Mouse (Mus musculus): Measurements from ENCODE around the gene Kcne1. TPM values are rescaled to one million over a fixed set of nuclear protein-coding genes. Genes with fewer than 3 reads are reported as not detected.
A peak's percentile ranks its signal among the peaks of the same experiment; 100 is the strongest.

Kcne1 gene
- polyA plus RNA-seq, 1 experiment, result 0.04 TPM

DNA sequence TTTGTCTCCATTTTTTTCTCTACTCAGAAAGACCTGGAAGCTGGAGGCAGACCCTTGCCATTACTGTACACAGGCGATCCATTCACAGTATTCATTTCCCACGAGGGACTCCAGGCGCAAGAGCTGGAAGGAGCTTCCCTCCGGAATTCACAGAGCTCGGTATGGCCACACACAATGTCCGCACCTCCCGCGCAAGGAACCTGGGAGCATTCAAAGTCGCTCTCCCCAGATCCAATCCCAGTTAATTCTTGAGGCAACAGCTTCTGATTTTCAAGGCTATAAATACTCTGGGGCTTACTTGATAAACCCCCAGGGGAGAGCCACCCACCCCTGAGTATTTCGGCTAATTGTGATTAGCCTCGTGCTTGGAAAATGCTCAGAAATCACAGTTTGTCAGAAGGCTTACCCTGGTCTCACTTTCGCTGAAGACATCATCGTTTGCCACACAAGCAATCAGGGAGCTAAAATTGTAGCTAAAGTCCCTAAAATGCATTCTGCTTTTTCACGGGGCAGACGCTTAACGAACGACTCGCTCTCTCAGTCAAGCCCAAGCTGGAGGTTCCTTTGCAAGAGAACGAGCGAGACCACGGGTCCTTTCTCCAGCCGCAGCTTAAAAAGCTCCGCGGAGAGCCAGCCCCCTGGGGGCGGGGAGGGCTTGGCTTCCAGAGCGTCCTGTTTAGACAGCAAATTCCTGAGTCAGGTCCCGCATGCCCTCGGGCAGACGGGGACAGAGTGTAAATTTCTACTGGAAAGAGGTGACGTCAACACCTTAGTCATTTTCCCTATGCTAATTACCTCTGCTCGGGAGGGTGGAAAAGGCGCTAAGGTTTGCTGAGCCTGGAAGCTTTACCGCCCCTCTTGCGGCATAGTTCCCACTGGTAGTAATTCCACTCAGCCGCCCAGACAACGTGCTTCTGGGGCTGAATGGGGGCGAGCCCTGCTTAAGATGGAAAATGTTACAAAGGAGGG, 40.5 kb upstream of the Kcne1 start:
- peak overlapping the region; percentile 25 for H3K4me3 ChIP-seq (ENCODE audit: insufficient read depth, poor library complexity, severe bottlenecking)
- no peak for TF ChIP-seq CTCF (IDR thresholded peaks at IDR 0.05; ENCODE audit: control insufficient read depth, insufficient read depth, insufficient read length)
- TF ChIP-seq MAX (IDR thresholded peaks at IDR 0.05), result peak; percentile 73
- H3K36me3 ChIP-seq (ENCODE audit: control insufficient read depth, insufficient read depth), result peaks cover 9% of the 10 kb centered on the region
- H3K79me3 ChIP-seq (ENCODE audit: low read depth), result no peaks in the 10 kb centered on the region
- no peaks in the 10 kb centered on the region for H3K27me3 ChIP-seq (ENCODE audit: control insufficient read depth, insufficient read depth, insufficient read length)
- peak overlapping the region; percentile 48 for H3ac ChIP-seq (ENCODE audit: control insufficient read depth, insufficient read length, low read depth)
- H3K79me2 ChIP-seq (ENCODE audit: control insufficient read depth, insufficient read depth), result no peaks in the 10 kb centered on the region

DNA sequence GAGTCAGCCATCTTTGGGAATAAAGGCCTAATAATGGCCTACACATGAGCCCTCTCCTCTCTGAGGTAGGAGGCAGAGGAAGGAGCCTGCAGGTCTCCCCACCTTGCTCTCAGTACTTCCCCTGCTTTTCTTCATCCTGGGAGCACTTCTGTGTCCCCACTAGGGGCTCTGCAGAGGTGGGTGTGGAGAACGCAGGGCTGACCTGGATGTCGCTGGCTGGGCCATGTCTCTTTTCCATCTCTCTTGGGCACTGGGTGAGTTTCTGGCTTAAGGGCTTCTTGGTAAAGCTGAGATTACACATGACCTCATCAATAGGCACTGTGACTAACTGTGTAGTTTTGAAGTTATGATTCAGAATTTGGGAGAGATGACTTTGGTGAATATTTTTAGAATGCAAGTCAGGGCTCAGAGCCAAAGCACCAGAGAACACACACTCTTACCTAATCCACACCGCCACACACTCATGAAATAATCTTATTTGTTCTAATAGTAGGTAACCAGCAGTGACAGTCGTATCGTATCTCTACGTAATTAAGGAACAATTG, 39.4 kb upstream of the Kcne1 start:
- Histone ChIP-seq H3K79me3 (ENCODE audit: low read depth) (no peaks in the 10 kb centered on the region), H3K27me3 (ENCODE audit: control insufficient read depth, insufficient read depth, insufficient read length) (no peaks in the 10 kb centered on the region), H3K36me3 (ENCODE audit: control insufficient read depth, insufficient read depth) (peaks cover 9% of the 10 kb centered on the region), H3ac (ENCODE audit: control insufficient read depth, insufficient read length, low read depth) (no peak overlapping the region), H3K4me3 (ENCODE audit: insufficient read depth, poor library complexity, severe bottlenecking) (no peak overlapping the region), H3K79me2 (ENCODE audit: control insufficient read depth, insufficient read depth) (no peaks in the 10 kb centered on the region)
- TF ChIP-seq CTCF (IDR thresholded peaks at IDR 0.05; ENCODE audit: control insufficient read depth, insufficient read depth, insufficient read length) (no peak), CEBPB (IDR thresholded peaks at IDR 0.05; ENCODE audit: low read depth) (peak; percentile 20)

DNA sequence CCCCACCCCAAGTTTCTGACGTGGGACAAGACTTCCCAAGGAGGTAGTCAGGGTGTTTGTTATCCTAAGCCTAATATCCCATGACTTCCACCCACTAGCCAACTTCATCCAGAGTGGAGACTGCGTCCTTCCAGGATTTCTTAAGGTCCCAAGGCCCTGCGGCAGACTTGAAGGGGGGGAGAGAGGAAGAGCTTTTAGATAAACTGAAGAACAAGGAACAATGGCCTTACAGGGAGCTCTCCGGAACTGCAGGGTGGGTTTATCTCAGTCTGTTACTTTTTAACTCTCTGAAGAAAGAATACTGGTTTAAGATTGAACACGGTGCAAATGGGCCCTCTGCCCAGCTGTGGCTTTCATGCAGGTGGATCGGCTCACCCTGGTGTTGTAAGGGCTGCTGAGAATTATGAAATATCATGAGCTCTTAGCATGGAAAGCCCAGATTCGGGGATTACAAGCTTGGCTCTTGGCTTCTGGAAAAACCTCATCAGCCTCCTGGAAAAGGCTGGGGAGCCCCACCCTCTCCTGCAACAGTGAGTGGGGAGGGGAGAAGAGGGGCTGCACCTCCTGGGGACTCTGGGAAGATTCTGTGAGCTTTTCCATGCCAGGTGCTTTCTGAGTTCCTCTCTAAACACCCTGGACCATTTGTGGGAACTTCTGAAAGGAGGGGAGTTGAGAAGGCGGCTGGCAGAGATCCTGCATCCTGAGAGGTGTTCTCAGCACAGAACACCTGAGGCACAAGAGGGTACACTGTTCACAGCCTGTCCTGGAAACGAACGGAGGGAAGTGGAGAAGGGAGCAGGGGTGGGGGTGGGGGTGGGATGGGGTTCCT, 38.7 kb upstream of the Kcne1 start:
- H3K79me2 ChIP-seq (ENCODE audit: control insufficient read depth, insufficient read depth), result no peaks in the 10 kb centered on the region
- H3ac ChIP-seq (ENCODE audit: control insufficient read depth, insufficient read length, low read depth), result no peak overlapping the region
- H3K4me3 ChIP-seq (ENCODE audit: insufficient read depth, poor library complexity, severe bottlenecking), result no peak overlapping the region
- no peaks in the 10 kb centered on the region for H3K79me3 ChIP-seq (ENCODE audit: low read depth)
- no peaks in the 10 kb centered on the region for H3K27me3 ChIP-seq (ENCODE audit: control insufficient read depth, insufficient read depth, insufficient read length)
- peaks cover 9% of the 10 kb centered on the region for H3K36me3 ChIP-seq (ENCODE audit: control insufficient read depth, insufficient read depth)
- TF ChIP-seq USF1 (IDR thresholded peaks at IDR 0.05; ENCODE audit: low read depth) (no peak), FOSL1 (IDR thresholded peaks at IDR 0.05; ENCODE audit: insufficient read depth, low read length, poor library complexity, severe bottlenecking) (no peak), MAX (IDR thresholded peaks at IDR 0.05) (no peak), CEBPB (IDR thresholded peaks at IDR 0.05; ENCODE audit: low read depth) (no peak)

DNA sequence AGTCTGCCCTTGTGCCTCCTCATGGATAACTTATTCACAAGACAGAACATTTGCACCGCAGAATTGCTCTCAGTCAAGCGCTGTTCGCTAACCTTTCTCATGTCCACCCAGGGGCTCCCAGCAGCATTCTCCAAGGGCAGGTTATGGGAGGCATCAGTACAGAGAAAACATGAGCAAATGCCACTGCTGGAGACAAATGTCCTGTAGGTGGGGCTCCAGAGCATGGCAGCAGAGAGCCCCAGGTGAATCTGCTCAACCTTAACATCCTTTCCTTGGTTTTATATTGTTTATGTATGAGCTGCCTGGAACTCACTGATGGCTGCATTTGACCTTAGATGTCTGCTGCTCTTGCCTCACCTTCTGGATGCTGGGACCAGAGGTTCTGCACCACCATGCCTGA, 34.5 kb upstream of the Kcne1 start:
- H3K79me2 ChIP-seq (ENCODE audit: control insufficient read depth, insufficient read depth), result no peaks in the 10 kb centered on the region
- H3ac ChIP-seq (ENCODE audit: control insufficient read depth, insufficient read length, low read depth), result no peak overlapping the region
- no peaks in the 10 kb centered on the region for H3K79me3 ChIP-seq (ENCODE audit: low read depth)
- H3K36me3 ChIP-seq (ENCODE audit: control insufficient read depth, insufficient read depth), result peaks cover 15% of the 10 kb centered on the region
- TF ChIP-seq MYOG (IDR thresholded peaks at IDR 0.05; ENCODE audit: control insufficient read depth, extremely low read depth, insufficient read length), result no peak
- no peak for TF ChIP-seq USF1 (IDR thresholded peaks at IDR 0.05; ENCODE audit: low read depth)
- no peak for TF ChIP-seq CEBPB (IDR thresholded peaks at IDR 0.05; ENCODE audit: low read depth)
- no peak for TF ChIP-seq CTCF (IDR thresholded peaks at IDR 0.05; ENCODE audit: control insufficient read depth, insufficient read depth, insufficient read length)
- no peak for TF ChIP-seq FOSL1 (IDR thresholded peaks at IDR 0.05; ENCODE audit: insufficient read depth, low read length, poor library complexity, severe bottlenecking)
- TF ChIP-seq MAX (IDR thresholded peaks at IDR 0.05), result no peak
- TF ChIP-seq MYOD1 (IDR thresholded peaks at IDR 0.05; ENCODE audit: control insufficient read depth, insufficient read length, low read depth), result no peak
- H3K27me3 ChIP-seq (ENCODE audit: control insufficient read depth, insufficient read depth, insufficient read length), result no peaks in the 10 kb centered on the region
- no peak overlapping the region for H3K4me3 ChIP-seq (ENCODE audit: insufficient read depth, poor library complexity, severe bottlenecking)

DNA sequence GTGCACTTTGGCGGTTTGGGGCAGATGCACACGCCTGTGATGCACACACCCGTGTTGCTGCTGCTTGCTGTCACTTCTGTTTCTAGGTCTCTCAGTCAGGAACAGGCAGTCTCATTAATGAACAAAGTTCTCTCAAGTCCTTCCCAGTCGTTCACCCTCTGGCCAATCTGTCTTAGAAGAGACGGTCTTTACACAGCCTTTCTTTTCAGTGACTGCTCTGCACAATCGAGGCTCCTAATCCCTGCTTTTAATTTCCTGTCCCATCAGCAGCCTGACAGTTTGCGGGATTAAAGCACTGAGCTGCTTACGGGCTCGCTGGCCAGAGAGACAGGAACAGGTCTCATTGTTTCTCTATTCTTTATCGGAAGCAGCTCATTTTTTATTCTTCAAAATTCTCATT, 28.4 kb upstream of the Kcne1 start:
- no peak overlapping the region for H3K4me3 ChIP-seq (ENCODE audit: insufficient read depth, poor library complexity, severe bottlenecking)
- peaks cover 5% of the 10 kb centered on the region for H3K27me3 ChIP-seq (ENCODE audit: control insufficient read depth, insufficient read depth, insufficient read length)
- no peak overlapping the region for H3ac ChIP-seq (ENCODE audit: control insufficient read depth, insufficient read length, low read depth)
- no peaks in the 10 kb centered on the region for H3K79me2 ChIP-seq (ENCODE audit: control insufficient read depth, insufficient read depth)
- TF ChIP-seq MYOG (IDR thresholded peaks at IDR 0.05; ENCODE audit: control insufficient read depth, extremely low read depth, insufficient read length), result no peak
- no peak for TF ChIP-seq CEBPB (IDR thresholded peaks at IDR 0.05; ENCODE audit: low read depth)
- TF ChIP-seq USF1 (IDR thresholded peaks at IDR 0.05; ENCODE audit: low read depth), result no peak
- no peak for TF ChIP-seq FOSL1 (IDR thresholded peaks at IDR 0.05; ENCODE audit: insufficient read depth, low read length, poor library complexity, severe bottlenecking)
- no peak for TF ChIP-seq MYOD1 (IDR thresholded peaks at IDR 0.05; ENCODE audit: control insufficient read depth, insufficient read length, low read depth)
- TF ChIP-seq CTCF (IDR thresholded peaks at IDR 0.05; ENCODE audit: control insufficient read depth, insufficient read depth, insufficient read length), result no peak
- TF ChIP-seq MAX (IDR thresholded peaks at IDR 0.05), result no peak
- H3K79me3 ChIP-seq (ENCODE audit: low read depth), result no peaks in the 10 kb centered on the region
- peaks cover 5% of the 10 kb centered on the region for H3K36me3 ChIP-seq (ENCODE audit: control insufficient read depth, insufficient read depth)

Measured in C2C12 (cell line).